Mouse (Mus musculus): ENCODE measurements at regions not wholly inside any gene's neighbourhood (a gene's known extent, or its start where the extent isn't known, plus 50 kb on each side); places are given as distances from the start of the nearest gene placed in this dataset.

DNA sequence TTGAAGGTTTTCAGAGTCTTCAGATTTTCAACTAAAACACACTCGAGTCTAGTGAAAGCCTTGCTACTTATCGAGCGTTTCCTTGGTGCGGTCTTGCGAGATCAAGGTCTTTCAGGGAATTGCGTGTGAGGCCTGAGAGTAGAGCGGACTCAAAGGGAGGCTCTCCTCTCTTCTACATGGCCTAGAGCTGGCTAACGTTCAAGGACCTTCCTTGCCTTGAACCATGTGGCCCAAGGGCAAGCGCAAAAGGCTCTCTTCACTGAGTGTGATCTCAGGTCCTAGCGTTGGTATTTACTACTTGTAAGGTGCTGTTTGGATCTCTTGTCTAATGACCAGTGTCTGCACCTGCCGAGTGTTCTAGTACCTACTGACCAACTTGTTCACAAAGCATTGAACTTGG, 324.4 kb downstream of the Gm45692 start:
- DNase-seq (ENCODE audit: low read depth) = no peak

DNA sequence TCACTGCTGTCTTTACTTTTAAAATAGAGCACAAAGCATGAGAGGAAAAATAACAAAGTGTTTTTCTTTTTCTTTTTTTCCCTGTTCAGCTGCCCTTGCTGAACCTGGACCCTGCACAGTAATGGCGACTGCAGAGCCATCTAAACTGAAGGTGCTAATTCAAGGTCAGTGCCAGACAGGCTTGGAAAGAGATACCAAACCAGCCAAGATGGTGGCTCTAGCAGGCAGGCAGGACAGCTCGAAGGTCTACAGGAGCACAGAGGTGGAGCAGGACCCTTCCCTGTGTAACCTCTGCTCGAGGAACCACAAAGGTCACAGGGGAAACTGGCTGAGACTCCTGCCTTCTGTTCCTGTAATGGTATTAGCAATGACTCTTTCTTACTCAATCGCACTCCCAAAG, 326.7 kb downstream of the Gm45692 start:
- DNase-seq (ENCODE audit: low read depth) = no peak

DNA sequence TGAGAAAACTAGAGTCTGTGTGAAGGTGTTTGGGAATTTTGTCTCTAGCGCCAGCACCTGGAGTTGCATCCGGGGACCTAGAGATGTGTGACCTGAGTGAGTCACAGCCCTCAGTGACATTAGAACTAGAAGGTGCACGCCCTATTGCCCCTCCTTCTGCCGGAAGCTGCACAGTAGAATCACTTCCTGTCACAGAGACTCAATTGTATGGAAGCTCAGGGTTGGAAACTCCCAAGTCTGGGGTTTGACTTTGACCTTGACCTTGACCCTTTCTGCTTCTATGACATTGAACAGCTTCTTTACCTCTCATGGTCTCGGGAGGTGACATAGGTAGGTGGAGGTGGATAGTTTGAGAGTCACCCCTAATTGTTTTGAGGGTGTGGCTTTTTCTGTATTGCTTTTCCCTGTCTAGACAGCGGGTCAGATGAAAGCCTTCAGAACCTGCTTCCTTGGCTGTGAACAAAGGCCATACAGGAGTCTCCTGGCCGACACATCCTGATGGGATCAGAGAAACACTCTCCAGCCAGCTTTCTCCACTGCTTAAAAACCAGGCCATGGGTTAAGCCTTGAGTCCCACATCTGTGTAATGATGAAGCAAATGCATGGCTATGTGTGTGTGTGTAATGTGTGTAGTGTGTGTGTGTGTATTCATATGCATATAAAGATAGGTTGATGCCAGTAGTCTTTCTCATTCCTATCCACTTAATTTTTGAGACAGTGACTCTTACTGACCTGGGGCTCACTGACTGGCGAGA, 328.7 kb downstream of the Gm45692 start:
- no peak for DNase-seq (ENCODE audit: low read depth)

DNA sequence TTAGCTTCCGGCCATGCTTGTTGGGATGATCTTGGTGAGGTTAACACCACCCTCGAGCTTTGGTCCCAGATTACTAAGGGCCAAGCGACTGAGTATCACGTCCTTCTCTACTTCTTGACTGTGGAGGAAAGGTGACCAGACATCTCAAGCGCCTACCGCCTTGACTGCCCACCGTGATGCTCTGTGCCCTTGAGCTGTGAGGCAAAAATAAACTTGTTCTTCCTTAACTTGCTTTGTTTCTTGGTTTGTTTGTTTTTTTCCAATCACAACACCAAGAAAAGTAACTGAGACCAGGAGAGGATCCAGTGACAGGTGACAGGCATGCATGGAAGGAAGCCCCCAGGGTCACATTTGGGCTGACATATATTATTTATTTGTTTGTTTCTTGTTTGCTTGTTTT, 330.0 kb downstream of the Gm45692 start:
- DNase-seq (ENCODE audit: low read depth) = no peak

DNA sequence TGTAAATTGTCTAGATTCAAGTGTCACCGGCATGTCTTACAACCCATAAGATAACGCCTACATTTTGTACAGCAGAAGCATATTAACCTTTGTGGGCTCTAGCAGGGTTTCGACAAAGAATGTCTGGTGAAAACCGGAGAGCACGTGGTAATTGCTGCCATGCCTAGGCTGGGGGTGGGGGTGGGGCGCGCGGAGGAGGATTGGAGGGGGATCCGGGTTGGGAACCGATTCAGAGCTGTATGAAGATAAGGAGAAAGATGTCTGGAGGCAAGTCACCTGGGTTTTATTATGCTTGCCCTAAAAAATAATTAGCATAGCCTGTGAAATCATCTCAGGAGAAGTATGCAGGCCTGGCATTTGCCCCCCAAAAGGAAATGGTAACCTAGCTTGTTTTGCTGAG, 331.2 kb downstream of the Gm45692 start:
- DNase-seq (ENCODE audit: low read depth) = no peak

DNA sequence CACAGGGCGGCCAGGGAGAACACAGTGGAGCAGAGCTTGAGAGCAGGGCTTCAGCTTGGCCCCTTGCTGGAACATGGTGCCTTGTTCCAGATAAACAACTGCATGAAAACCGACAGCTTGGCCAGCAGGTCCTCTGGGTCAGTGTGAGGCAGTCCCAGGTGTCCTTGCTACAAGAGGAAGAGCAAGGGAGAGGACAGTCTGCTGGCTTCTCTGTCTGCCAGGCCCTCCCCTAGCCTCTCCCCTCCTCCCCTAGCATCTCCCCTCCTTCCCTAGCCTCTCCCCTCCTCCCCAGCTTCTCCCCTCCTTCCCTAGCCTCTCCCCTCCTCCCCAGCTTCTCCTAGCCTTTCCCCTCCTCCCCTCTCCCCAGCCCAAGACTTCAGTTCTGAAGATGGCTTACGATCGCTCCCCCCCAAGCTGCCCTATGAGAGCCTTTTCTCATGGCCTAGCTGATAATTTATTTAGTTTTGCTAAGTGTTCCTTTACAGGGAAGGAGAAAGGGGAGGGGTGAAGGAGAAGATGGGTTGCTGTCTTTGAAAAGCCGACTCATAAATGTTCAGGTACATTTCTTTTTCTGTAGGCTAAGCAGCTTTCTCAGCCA, 333.7 kb downstream of the Gm45692 start:
- no peak for DNase-seq (ENCODE audit: low read depth)

DNA sequence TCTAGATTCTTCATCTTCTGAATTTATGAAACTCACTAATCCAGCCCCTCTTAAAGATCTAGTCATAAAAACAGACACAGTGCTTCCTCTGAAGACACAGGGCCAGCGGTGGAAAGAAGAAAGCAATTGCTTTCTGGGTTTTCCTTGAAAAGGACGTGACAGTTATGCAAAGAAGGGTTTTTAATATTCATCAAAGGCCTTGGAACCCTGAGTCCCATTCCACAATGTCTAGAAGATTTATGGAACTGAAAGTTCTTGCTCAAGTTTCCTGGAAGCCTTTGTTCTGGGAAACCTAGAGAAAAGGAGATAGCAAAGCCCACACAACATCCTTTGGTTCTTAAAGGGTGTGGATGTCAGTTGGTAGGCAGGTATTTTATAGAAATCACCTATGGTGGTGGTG, 346.0 kb downstream of the Gm45692 start:
- DNase-seq (ENCODE audit: low read depth) = no peak

DNA sequence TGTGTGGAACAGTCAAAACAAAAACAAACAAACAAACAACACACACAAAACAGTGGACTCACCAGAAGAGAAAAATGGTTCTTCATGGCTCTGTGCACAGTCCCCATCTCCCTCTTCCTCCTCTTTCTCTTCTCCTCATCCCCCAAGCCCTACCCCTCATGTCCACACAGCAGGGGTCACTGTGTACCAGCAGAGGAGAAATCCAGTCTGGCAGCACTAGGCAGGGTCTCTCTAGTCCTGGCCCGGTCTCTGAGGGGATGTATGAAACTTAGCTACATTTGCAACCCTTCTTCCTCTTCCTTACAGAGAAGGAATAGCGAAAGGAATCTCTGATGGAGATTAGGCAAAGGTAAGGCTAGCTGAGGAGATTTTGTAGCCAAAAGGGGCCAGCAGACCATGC, 349.1 kb downstream of the Gm45692 start:
- DNase-seq (ENCODE audit: low read depth) = no peak

DNA sequence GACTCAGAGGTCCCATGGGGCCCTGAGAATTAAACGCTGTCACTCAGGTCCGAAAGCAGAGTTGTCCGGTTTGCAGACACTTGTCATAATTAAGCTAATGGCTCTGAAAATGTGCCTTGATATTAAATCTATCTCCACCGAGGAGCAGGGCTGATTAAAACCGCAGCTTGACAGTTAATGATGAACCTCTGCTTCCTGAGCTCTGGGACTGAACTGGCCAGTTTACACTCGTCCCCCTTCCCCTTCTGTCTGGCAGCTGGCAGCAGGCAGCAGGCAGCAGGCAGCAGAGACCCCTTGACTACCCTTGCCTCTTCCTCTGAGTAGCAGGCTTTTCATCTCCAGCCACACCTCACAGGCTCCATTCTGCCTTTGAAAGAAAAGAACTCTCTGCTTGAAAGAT, 350.4 kb downstream of the Gm45692 start:
- no peak for DNase-seq (ENCODE audit: low read depth)

DNA sequence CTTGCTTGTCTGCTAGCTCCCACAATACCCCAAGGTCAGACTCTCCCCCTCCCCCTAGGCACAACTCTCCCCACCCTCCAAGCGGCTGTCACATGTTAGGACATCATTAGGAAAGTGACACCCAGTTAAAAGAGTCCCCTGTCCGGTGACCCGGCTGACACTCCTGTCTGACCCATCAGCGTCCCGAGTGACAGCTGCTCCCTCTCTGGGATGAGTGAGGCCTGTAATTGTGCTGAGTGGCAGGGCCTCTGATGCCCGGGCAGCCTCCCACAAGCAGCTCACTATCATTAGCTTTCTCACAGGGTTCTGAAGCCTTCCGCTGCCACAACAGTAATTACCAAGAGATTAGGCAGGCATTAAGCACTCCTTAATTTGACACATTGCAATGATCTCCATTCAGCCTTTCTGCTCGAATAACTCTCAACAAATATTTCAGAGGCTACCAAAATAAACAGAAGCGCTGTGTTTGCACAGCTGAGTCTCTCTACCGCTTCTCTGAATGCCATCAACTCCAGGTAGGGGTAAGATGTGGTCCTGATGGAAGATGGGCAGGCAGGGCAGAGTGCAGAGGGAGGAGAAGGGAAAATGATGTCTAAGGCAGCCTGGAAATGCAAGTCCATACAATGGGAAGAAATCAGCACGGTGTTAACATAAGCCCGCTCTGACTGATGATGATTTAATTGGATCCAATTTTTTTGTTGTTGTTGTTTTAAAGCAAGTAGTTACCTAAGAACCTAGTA, 352.6 kb downstream of the Gm45692 start:
- no peak for DNase-seq (ENCODE audit: low read depth)

DNA sequence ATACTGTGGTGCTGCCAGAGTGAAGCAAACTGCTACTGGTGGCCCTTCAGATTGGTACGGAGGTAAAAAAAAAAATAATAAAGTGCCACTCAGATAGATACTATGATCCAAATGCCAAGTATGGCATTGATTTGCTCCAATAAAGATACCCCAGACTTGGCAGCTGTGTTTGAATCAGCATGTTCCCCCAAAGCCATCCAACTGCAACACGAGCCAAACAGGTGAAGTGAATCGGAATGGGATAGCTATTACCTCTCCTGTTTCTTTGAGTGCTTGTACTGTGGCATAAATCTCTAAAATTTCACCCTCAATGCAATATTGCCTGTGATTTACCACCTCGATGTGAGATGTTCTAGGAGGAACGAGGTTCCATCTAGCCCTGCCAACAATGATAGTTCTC, 365.4 kb downstream of the Gm45692 start:
- DNase-seq (ENCODE audit: low read depth) = no peak

DNA sequence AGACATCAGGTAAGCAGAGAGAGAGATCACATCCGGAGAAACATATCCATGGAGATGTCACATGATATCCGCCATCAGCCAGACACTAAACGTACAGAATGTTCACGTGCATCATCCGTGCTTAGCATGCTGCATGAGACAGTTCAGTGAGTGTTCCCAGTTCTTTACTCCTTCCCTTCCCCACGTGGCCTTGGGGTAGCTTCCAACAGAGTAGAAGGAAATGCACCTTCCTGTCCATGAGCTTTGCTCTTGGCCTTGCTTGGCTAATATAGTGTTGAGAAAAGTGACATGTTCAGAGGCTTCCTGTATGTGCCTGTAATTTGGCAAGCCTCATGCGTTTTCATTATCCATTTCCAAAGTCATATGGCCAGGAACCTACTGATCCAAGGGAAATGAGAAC, 368.5 kb downstream of the Gm45692 start:
- no peak for DNase-seq (ENCODE audit: low read depth)

DNA sequence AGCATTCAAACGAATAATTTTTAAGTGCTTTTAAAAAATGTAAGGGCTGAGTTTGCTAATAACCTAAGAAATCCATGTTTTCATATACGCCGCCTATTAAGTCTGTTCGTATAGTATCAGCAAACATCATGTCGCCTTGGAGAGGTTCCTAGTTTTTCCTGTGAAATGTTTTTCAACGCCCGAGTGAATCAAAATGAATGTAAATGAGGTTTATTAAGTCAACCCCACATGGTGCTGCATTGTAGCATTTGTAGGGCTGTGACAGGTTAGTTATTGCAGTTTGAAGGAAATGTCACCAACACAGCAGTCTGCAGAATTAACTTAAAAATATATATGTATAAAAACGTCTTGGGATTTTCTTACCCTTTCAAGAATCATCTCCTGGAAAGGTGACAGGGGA, 369.3 kb downstream of the Gm45692 start:
- DNase-seq (ENCODE audit: low read depth) = no peak

DNA sequence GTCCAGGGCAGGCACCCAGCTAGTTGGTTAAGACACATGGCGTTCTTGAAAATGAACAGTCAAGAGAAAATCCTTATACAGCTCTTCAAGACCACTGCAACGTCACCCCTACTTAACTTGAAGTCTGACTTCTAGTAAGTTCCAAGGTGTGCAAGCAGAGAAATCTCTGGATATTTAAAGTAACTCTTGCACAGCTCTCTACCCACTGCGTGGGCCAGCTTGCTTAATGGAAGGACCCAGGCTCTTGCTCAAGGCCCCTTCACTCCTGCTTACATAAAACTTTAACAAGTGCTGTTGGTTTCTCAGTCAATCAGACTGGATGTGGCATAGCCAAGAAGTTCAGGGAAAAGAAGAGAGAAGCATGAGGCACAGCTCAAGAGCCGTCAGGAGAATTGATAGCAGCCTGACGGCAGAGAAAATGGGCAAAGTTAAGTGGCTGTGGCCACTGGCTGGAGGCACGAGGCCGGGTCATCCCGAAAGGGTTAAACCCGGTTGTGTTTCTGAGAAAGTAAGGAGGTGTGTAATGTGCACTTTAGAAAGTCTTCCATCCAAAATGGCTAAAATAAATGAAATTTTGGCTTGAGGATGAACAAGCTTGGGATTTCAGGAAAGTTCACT, 382.0 kb downstream of the Gm45692 start:
- DNase-seq (ENCODE audit: low read depth) = no peak

DNA sequence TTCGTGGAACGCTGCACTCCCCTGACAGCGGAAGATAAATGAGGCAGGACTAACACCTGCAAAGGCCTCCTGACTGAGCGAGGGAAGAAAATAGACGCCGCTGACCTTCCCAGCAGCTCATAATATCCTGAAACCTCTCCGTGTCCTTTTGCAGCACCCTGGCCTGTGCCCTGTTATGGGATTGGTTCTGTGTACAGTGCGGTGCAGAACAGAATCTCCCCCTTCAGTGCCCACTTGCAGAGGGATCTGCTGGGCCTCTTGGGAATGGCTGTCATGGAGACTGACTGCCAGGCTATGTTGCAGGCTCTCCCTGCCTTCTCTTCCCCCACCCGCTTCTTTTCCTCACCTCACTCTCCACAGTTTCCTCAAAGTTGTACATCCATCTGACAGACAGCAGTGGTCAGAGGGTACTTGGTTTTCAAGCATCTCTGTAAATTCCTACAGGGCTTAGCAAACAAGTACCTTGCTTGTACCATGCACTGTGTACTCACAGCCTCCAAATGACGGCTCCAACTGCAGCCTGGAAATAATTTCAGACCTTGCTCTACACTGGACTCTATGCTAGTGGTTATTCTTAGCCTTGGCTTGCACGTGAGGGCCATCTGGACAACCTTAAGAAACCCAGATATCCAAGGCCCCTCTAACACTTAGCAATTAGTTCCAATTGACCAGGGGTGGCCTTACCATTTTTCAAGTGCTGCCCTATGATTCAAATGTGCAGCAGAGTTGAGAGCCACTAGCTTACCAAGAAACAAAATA, 382.7 kb downstream of the Gm45692 start:
- DNase-seq (ENCODE audit: low read depth) = no peak

DNA sequence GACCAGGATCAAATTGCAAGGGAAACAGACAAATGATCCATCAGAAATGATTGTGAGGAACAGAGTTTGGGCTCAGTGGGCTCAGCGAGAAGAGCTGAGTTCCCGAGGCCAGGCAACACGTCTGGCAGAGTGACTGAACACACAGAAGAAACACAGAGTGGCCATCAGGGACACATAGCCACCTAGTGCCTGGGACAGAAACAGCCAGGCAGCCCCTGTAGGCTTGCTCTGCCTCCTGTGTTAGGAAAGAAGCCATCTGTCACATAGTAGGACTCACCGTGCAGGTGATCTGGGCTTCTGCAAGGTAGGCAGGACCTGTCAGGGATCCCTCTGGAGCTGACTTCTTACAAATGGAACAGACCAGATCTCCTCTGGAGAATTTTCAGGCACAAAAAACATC, 383.4 kb downstream of the Gm45692 start:
- no peak for DNase-seq (ENCODE audit: low read depth)

DNA sequence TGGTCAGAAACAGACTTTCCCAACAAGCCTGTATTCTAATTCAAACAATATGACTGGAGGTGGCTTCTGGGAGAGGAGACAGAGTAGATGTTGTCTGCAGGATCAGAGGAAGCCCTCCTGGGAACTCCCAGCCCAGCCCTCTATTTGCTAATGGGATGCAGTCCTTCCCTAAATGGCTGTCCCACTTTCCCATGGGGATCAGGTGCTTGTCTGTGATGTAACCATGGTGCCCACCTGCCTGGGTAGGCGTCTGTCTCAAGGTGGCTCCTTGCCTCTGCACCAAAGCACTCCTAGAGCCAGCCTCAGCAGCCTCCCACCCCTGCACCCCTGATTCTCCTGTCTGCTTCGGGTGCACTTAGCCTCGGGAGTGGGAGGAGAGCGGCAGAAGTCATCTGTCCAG, 384.6 kb downstream of the Gm45692 start:
- DNase-seq (ENCODE audit: low read depth) = no peak

DNA sequence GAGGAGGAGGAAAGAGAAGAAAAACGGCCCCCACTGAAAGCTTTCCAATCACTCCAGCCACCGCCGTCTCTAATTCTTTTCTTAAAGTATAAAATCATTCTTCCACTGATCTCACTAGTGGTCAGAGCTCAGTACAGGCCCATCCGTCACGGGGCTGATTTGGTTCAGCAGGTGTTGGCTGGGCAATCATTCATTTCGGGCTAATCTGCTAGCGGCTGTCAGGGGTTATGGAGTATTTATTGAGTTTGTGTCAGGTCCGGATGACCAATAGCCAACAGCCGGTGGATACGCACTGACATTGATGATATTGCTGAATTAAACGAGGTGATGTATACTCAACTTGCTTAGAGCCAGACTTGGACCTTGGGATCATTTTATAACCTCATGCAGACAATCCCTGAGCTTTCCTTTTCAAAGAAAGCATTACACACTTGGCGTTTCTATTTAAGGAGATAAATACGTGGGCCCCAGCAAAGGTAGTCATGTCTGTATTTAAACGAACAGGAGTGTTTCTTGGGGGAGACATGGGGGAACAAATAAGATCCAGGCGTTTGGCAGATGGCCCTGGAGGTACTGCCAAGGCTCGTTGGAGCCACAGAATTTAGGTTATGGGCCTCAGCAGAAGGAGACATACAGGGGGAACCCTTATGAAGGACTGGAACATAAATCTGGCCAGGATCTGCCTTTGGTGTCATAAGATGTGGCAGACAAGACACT, 385.1 kb downstream of the Gm45692 start:
- no peak for DNase-seq (ENCODE audit: low read depth)

DNA sequence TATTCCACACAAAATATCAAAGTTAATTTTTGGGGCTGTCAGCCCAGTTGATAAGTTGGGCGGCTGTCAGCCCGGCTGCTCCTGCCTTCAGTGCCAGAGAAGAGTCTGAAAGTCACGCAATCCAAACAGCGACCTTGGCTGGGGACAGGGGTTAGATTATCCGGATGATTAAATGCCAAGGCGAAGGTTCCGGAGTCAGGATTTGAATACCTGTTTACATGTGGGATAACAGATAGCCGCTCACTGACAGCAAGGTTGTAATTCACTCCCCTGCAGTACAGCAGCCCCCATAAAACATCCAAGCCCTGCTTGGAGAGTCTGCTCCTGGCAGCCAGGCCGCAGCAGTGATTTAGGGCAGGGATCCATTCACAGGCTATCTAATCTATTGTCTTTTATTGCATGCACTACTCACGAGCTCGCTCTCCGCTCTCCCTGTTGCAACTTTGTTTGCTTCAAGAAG, 388.3 kb downstream of the Gm45692 start:
- DNase-seq (ENCODE audit: low read depth) = no peak

DNA sequence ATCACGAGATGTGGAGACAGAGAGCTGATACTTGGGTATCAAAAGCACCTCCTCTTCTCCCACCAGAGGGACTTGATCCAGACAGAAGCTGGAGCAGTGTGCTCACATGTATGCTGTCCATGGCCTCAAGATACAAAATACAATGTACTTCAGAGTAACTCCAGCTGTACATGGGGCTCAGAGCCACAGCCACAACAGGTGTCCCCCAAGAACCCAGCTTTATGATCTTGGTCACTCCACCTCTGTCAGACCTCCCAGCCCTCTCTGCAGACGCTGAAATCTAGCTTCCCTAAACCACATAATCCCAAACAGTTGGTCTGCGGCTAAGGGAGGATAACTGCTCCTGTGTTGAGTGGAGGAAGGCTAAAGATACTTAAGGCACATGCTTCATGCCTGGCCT, 389.9 kb downstream of the Gm45692 start:
- no peak for DNase-seq (ENCODE audit: low read depth)

DNA sequence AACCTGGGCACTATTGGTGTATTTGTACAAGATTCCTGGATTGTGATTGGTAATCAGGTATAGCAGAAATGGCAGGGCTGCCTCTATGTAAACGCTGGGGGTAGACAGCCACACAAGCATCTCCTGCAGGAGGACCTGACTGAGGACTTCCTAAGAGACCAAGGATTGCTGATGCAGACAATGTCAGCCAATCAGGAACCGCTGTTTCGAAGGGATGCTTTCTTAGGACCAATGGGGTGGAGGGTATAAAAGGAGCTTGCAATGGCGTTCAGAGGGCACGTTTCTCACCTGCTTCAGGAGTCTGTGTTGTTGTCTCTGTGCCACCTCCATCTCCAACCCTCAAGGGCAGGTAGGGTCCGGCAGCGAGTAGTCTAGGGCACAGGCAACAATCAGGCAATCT, 393.7 kb downstream of the Gm45692 start:
- DNase-seq (ENCODE audit: low read depth) = no peak

DNA sequence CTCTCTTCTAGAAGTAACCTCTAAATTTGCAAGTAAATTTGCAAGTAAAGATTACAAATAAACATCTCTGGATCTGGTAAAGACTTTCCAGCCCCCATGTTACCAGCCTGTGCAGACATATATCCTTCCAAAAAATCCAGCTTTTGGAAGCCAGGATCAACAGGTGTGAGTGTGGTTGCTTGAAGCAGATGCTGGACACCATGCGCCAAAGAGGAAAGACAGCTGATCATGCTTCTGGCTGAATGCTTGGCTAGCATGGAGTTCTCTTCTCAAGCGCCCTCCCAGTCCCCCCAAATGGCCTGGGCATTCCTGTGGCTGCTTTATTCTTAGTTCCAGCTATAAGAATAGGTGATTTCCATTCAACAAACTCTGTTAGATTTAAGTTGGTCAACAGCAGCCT, 404.9 kb downstream of the Gm45692 start:
- no peak for DNase-seq (ENCODE audit: low read depth)

Measured in naive thymus-derived CD4-positive, alpha-beta T cell, adult 2 months (primary cell).